Mouse (Mus musculus): ENCODE measurements around the gene Tldc2. TPM values are rescaled to one million over a fixed set of nuclear protein-coding genes. Genes with fewer than 3 reads are reported as not detected.

Gene Tldc2
- total and polyA plus RNA-seq, 2 experiments from 2014 or later, result not detected

- DNase-seq (no peak), ATAC-seq (no peak)
- 3% methylated on average over 5 of the region's 5 CpGs for WGBS
- Histone ChIP-seq H3K27me3 (ENCODE audit: insufficient read depth, low read length) (no peaks in the 10 kb centered on the region), H3K36me3 (ENCODE audit: insufficient read depth) (peaks cover 20% of the 10 kb centered on the region), H3K27ac (ENCODE audit: low read depth, low read length) (peak overlapping the region; percentile 97; the same call in 1 of the 2 replicates), H3K4me2 (ENCODE audit: low read depth) (peak overlapping the region; percentile 94), H3K9me3 (ENCODE audit: low read length) (no peaks in the 10 kb centered on the region), H3K4me1 (ENCODE audit: insufficient read depth) (peaks cover 42% of the 10 kb centered on the region), H3K9ac (peak overlapping the region; percentile 94), H3K4me3 (ENCODE audit: low read depth, low read length) (peak overlapping the region; percentile 92)
- TF ChIP-seq CTCF (IDR thresholded peaks at IDR 0.05; ENCODE audit: low read depth), result no peak
Measured at GRCm38 (mm10) chr2:157077160-157077559, 9.7 kb upstream of the Tldc2 start.

- Histone ChIP-seq H3K4me1 (ENCODE audit: insufficient read depth) (peaks cover 42% of the 10 kb centered on the region), H3K9me3 (ENCODE audit: low read length) (no peaks in the 10 kb centered on the region), H3K27ac (ENCODE audit: low read depth, low read length) (peak overlapping the region; percentile 97), H3K4me2 (ENCODE audit: low read depth) (peak overlapping the region; percentile 94), H3K4me3 (ENCODE audit: low read depth, low read length) (peak overlapping the region; percentile 92), H3K36me3 (ENCODE audit: insufficient read depth) (peaks cover 16% of the 10 kb centered on the region), H3K9ac (peak overlapping the region; percentile 94), H3K27me3 (ENCODE audit: insufficient read depth, low read length) (no peaks in the 10 kb centered on the region)
- 1% methylated on average over 15 of the region's 15 CpGs for WGBS
- ATAC-seq (peak; percentile 1; the same call in 1 of the 2 replicates), DNase-seq (peak; percentile 76)
- no peak for TF ChIP-seq CTCF (IDR thresholded peaks at IDR 0.05; ENCODE audit: low read depth)
Measured at GRCm38 (mm10) chr2:157077641-157078058, 9.2 kb upstream of the Tldc2 start.

- H3K9ac ChIP-seq, result peak overlapping the region; percentile 94
- peaks cover 10% of the 10 kb centered on the region for H3K36me3 ChIP-seq (ENCODE audit: insufficient read depth)
- 3% methylated on average over 57 of the region's 79 CpGs for WGBS
- peaks cover 42% of the 10 kb centered on the region for H3K4me1 ChIP-seq (ENCODE audit: insufficient read depth)
- H3K27me3 ChIP-seq (ENCODE audit: insufficient read depth, low read length), result no peaks in the 10 kb centered on the region
- DNase-seq, result no peak
- peak overlapping the region; percentile 97 for H3K27ac ChIP-seq (ENCODE audit: low read depth, low read length)
- H3K4me3 ChIP-seq (ENCODE audit: low read depth, low read length), result peak overlapping the region; percentile 92
- H3K4me2 ChIP-seq (ENCODE audit: low read depth), result peak overlapping the region; percentile 94
- H3K9me3 ChIP-seq (ENCODE audit: low read length), result no peaks in the 10 kb centered on the region
- no peak for TF ChIP-seq CTCF (IDR thresholded peaks at IDR 0.05; ENCODE audit: low read depth)
- peak; percentile 14; the same call in 1 of the 2 replicates for ATAC-seq
Measured at GRCm38 (mm10) chr2:157078059-157078792, 8.6 kb upstream of the Tldc2 start.

- Histone ChIP-seq H3K9me3 (ENCODE audit: low read length) (no peaks in the 10 kb centered on the region), H3K36me3 (ENCODE audit: insufficient read depth) (peaks cover 6% of the 10 kb centered on the region; the same call in 1 of the 2 replicates), H3K4me1 (ENCODE audit: insufficient read depth) (peaks cover 38% of the 10 kb centered on the region), H3K9ac (peak within 1 kb of the TSS; percentile 94), H3K27ac (ENCODE audit: low read depth, low read length) (peak within 1 kb of the TSS; percentile 97), H3K27me3 (ENCODE audit: insufficient read depth, low read length) (no peaks in the 10 kb centered on the region), H3K4me3 (ENCODE audit: low read depth, low read length) (peak within 1 kb of the TSS; percentile 92), H3K4me2 (ENCODE audit: low read depth) (peak within 1 kb of the TSS; percentile 94)
- peak; percentile 86 for ATAC-seq
- DNase-seq, result peak; percentile 89
- WGBS, result under 1% methylated on average over 110 of the region's 136 CpGs
- TF ChIP-seq CTCF (IDR thresholded peaks at IDR 0.05; ENCODE audit: low read depth), result peak; percentile 58
Measured at GRCm38 (mm10) chr2:157078793-157079700, 7.8 kb upstream of the Tldc2 start, which contains the start of gene Soga1. Gene Soga1 (minus strand): TSS chr2:157079254.

- no peak for TF ChIP-seq CTCF (IDR thresholded peaks at IDR 0.05; ENCODE audit: low read depth)
- Histone ChIP-seq H3K27me3 (ENCODE audit: insufficient read depth, low read length) (no peaks in the 10 kb centered on the region), H3K4me3 (ENCODE audit: low read depth, low read length) (peak overlapping the region; percentile 92), H3K27ac (ENCODE audit: low read depth, low read length) (peak overlapping the region; percentile 97), H3K36me3 (ENCODE audit: insufficient read depth) (0 out of 2 replicates have a peak, but pooled peaks cover 6% of the 10 kb centered on the region), H3K9ac (peak overlapping the region; percentile 94), H3K4me2 (ENCODE audit: low read depth) (peak overlapping the region; percentile 94), H3K9me3 (ENCODE audit: low read length) (no peaks in the 10 kb centered on the region), H3K4me1 (ENCODE audit: insufficient read depth) (peaks cover 31% of the 10 kb centered on the region)
- 10% methylated on average over 16 of the region's 16 CpGs for WGBS
- no peak for DNase-seq
- ATAC-seq, result no peak
Measured at GRCm38 (mm10) chr2:157079701-157080180, 7.1 kb upstream of the Tldc2 start.

GRCm38 (mm10) chr2:157081331-157081730, 5.5 kb upstream of the Tldc2 start:
- Histone ChIP-seq H3K9ac (no peak overlapping the region), H3K9me3 (ENCODE audit: low read length) (no peaks in the 10 kb centered on the region), H3K4me3 (ENCODE audit: low read depth, low read length) (no peak overlapping the region), H3K27ac (ENCODE audit: low read depth, low read length) (no peak overlapping the region), H3K36me3 (ENCODE audit: insufficient read depth) (0 out of 2 replicates have a peak, but pooled peaks cover 5% of the 10 kb centered on the region), H3K4me1 (ENCODE audit: insufficient read depth) (peaks cover 15% of the 10 kb centered on the region), H3K27me3 (ENCODE audit: insufficient read depth, low read length) (no peaks in the 10 kb centered on the region), H3K4me2 (ENCODE audit: low read depth) (no peak overlapping the region)
- DNase-seq (no peak), ATAC-seq (no peak)
- TF ChIP-seq CTCF (IDR thresholded peaks at IDR 0.05; ENCODE audit: low read depth), result no peak
- WGBS, result 93% methylated on average over 8 of the region's 8 CpGs
